Mouse (Mus musculus): Measurements from ENCODE around the gene Mrps15. TPM values are rescaled to one million over a fixed set of nuclear protein-coding genes. Genes with fewer than 3 reads are reported as not detected.

Mrps15 gene
- total and polyA plus RNA-seq, 2 experiments from 2014 or later, result 45.1 to 130 TPM

- DNase-seq (ENCODE audit: low spot score) (no peak), ATAC-seq (no peak)
- Histone ChIP-seq H3K9ac (replicated peaks; ENCODE audit: low read length) (no peak overlapping the region), H3K4me2 (ENCODE audit: low read depth, low read length) (no peak overlapping the region), H3K27ac (no peak overlapping the region), H3K36me3 (ENCODE audit: insufficient read depth, low read length) (no peaks in the 10 kb centered on the region; the same call in 1 of the 2 replicates), H3K4me1 (ENCODE audit: insufficient read depth, low read length) (peaks cover 26% of the 10 kb centered on the region), H3K9me3 (ENCODE audit: low read length) (no peaks in the 10 kb centered on the region), H3K4me3 (ENCODE audit: low read length) (no peak overlapping the region), H3K27me3 (ENCODE audit: insufficient read depth, low read length) (no peaks in the 10 kb centered on the region)
- TF ChIP-seq CTCF (IDR thresholded peaks at IDR 0.05; ENCODE audit: low read depth), result no peak
- 85% methylated on average over 3 of the region's 3 CpGs for WGBS
These were observed 54.0 kb downstream of the Mrps15 start for GRCm38 (mm10) chr4:126100764-126101163.

- no peak for ATAC-seq
- H3K36me3 ChIP-seq (ENCODE audit: insufficient read depth, low read length), result no peaks in the 10 kb centered on the region; the same call in 1 of the 2 replicates
- H3K4me2 ChIP-seq (ENCODE audit: low read depth, low read length), result peak overlapping the region; percentile 99
- no peak overlapping the region for H3K4me3 ChIP-seq (ENCODE audit: low read length)
- H3K9ac ChIP-seq (replicated peaks; ENCODE audit: low read length), result no peak overlapping the region
- DNase-seq (ENCODE audit: low spot score), result peak; percentile 44
- peaks cover 32% of the 10 kb centered on the region for H3K4me1 ChIP-seq (ENCODE audit: insufficient read depth, low read length)
- TF ChIP-seq CTCF (IDR thresholded peaks at IDR 0.05; ENCODE audit: low read depth), result no peak
- H3K9me3 ChIP-seq (ENCODE audit: low read length), result no peaks in the 10 kb centered on the region
- peak overlapping the region; percentile 94 for H3K27ac ChIP-seq
- H3K27me3 ChIP-seq (ENCODE audit: insufficient read depth, low read length), result no peaks in the 10 kb centered on the region
- 36% methylated on average over 7 of the region's 7 CpGs for WGBS
These were observed 55.5 kb downstream of the Mrps15 start for GRCm38 (mm10) chr4:126102061-126102841.

- Histone ChIP-seq H3K27me3 (ENCODE audit: insufficient read depth, low read length) (no peaks in the 10 kb centered on the region), H3K9ac (replicated peaks; ENCODE audit: low read length) (peak overlapping the region; percentile 80), H3K9me3 (ENCODE audit: low read length) (no peaks in the 10 kb centered on the region), H3K4me2 (ENCODE audit: low read depth, low read length) (peak overlapping the region; percentile 99), H3K36me3 (ENCODE audit: insufficient read depth, low read length) (no peaks in the 10 kb centered on the region; the same call in 1 of the 2 replicates), H3K4me1 (ENCODE audit: insufficient read depth, low read length) (peaks cover 39% of the 10 kb centered on the region), H3K4me3 (ENCODE audit: low read length) (peak overlapping the region; percentile 93), H3K27ac (peak overlapping the region; percentile 94)
- no peak for TF ChIP-seq CTCF (IDR thresholded peaks at IDR 0.05; ENCODE audit: low read depth)
- peak; percentile 66 for ATAC-seq
- WGBS, result under 1% methylated on average over 15 of the region's 15 CpGs
- peak; percentile 90 for DNase-seq (ENCODE audit: low spot score)
These were observed 56.4 kb downstream of the Mrps15 start for GRCm38 (mm10) chr4:126103057-126103581.

- DNase-seq (ENCODE audit: low spot score) (peak; percentile 99), ATAC-seq (peak; percentile 97)
- WGBS, result under 1% methylated on average over 34 of the region's 34 CpGs
- Histone ChIP-seq H3K27me3 (ENCODE audit: insufficient read depth, low read length) (no peaks in the 10 kb centered on the region), H3K9ac (replicated peaks; ENCODE audit: low read length) (peak within 1 kb of the TSS; percentile 80), H3K27ac (peak within 1 kb of the TSS; percentile 94), H3K4me3 (ENCODE audit: low read length) (peak within 1 kb of the TSS; percentile 93), H3K36me3 (ENCODE audit: insufficient read depth, low read length) (no peaks in the 10 kb centered on the region; the same call in 1 of the 2 replicates), H3K4me2 (ENCODE audit: low read depth, low read length) (peak within 1 kb of the TSS; percentile 99), H3K4me1 (ENCODE audit: insufficient read depth, low read length) (peaks cover 44% of the 10 kb centered on the region), H3K9me3 (ENCODE audit: low read length) (no peaks in the 10 kb centered on the region)
- peak; percentile 74 for TF ChIP-seq CTCF (IDR thresholded peaks at IDR 0.05; ENCODE audit: low read depth)
These were observed 56.9 kb downstream of the Mrps15 start, which contains the start of gene Stk40 for GRCm38 (mm10) chr4:126103590-126104068. Gene Stk40 (plus strand): TSS chr4:126103957.

- Histone ChIP-seq H3K36me3 (ENCODE audit: insufficient read depth, low read length) (no peaks in the 10 kb centered on the region), H3K27ac (peak overlapping the region; percentile 84), H3K9me3 (ENCODE audit: low read length) (no peaks in the 10 kb centered on the region), H3K4me1 (ENCODE audit: insufficient read depth, low read length) (peaks cover 50% of the 10 kb centered on the region), H3K27me3 (ENCODE audit: insufficient read depth, low read length) (no peaks in the 10 kb centered on the region), H3K9ac (replicated peaks; ENCODE audit: low read length) (peak overlapping the region; percentile 80), H3K4me2 (ENCODE audit: low read depth, low read length) (peak overlapping the region; percentile 99), H3K4me3 (ENCODE audit: low read length) (peak overlapping the region; percentile 93)
- DNase-seq (ENCODE audit: low spot score), result peak; percentile 53
- no peak for TF ChIP-seq CTCF (IDR thresholded peaks at IDR 0.05; ENCODE audit: low read depth)
- WGBS, result 2% methylated on average over 30 of the region's 34 CpGs
- peak; percentile 11 for ATAC-seq
These were observed 57.7 kb downstream of the Mrps15 start for GRCm38 (mm10) chr4:126104261-126105075.

Other genes starting within 250 kb of the Mrps15 start
- 0.93 and 1.7 TPM in 2 replicates for gene Csf3r, start 22.4 kb upstream of the Mrps15 start, total RNA-seq (2014; rRNA removed)
- 0.91 and 0.95 TPM in 2 replicates for gene Csf3r, start 22.4 kb upstream of the Mrps15 start, polyA plus RNA-seq (2015; fragmentation: Nextera tagmentation; extraction: Ambion mirVana)
- gene Oscp1, start 11.6 kb downstream of the Mrps15 start, total RNA-seq (2014; rRNA removed), result 12.7 and 20.2 TPM in 2 replicates
- gene Oscp1, start 11.6 kb downstream of the Mrps15 start, polyA plus RNA-seq (2015; fragmentation: Nextera tagmentation; extraction: Ambion mirVana), result 43.4 and 46.6 TPM in 2 replicates
- gene Lsm10, start 49.7 kb downstream of the Mrps15 start, total RNA-seq (2014; rRNA removed), result 25.1 and 54.7 TPM in 2 replicates
- 42.8 and 42.9 TPM in 2 replicates for gene Lsm10, start 49.7 kb downstream of the Mrps15 start, polyA plus RNA-seq (2015; fragmentation: Nextera tagmentation; extraction: Ambion mirVana)
- 19.9 and 23.3 TPM in 2 replicates for gene Stk40, start 57.0 kb downstream of the Mrps15 start, total RNA-seq (2014; rRNA removed)
- gene Stk40, start 57.0 kb downstream of the Mrps15 start, polyA plus RNA-seq (2015; fragmentation: Nextera tagmentation; extraction: Ambion mirVana), result 17.6 and 19.7 TPM in 2 replicates
- gene Eva1b, start 100.8 kb downstream of the Mrps15 start, total RNA-seq (2014; rRNA removed), result 24.9 and 25.6 TPM in 2 replicates
- gene Eva1b, start 100.8 kb downstream of the Mrps15 start, polyA plus RNA-seq (2015; fragmentation: Nextera tagmentation; extraction: Ambion mirVana), result 11.6 and 12.3 TPM in 2 replicates
- 0.63 and 1.2 TPM in 2 replicates for gene Sh3d21, start 116.6 kb downstream of the Mrps15 start, total RNA-seq (2014; rRNA removed)
- gene Sh3d21, start 116.6 kb downstream of the Mrps15 start, polyA plus RNA-seq (2015; fragmentation: Nextera tagmentation; extraction: Ambion mirVana), result 2.2 and 2.6 TPM in 2 replicates
- gene Thrap3, start 155.8 kb downstream of the Mrps15 start, total RNA-seq (2014; rRNA removed), result 85.7 and 128 TPM in 2 replicates
- gene Thrap3, start 155.8 kb downstream of the Mrps15 start, polyA plus RNA-seq (2015; fragmentation: Nextera tagmentation; extraction: Ambion mirVana), result 108 and 123 TPM in 2 replicates
- 106 and 109 TPM in 2 replicates for gene Map7d1, start 209.4 kb downstream of the Mrps15 start, total RNA-seq (2014; rRNA removed)
- gene Map7d1, start 209.4 kb downstream of the Mrps15 start, polyA plus RNA-seq (2015; fragmentation: Nextera tagmentation; extraction: Ambion mirVana), result 51.0 and 54.6 TPM in 2 replicates
- 88.9 and 97.4 TPM in 2 replicates for gene Trappc3, start 215.4 kb downstream of the Mrps15 start, total RNA-seq (2014; rRNA removed)
- 187 and 188 TPM in 2 replicates for gene Trappc3, start 215.4 kb downstream of the Mrps15 start, polyA plus RNA-seq (2015; fragmentation: Nextera tagmentation; extraction: Ambion mirVana)
- gene Col8a2, start 239.9 kb downstream of the Mrps15 start, total RNA-seq (2014; rRNA removed), result 11.6 and 17.7 TPM in 2 replicates
- gene Col8a2, start 239.9 kb downstream of the Mrps15 start, polyA plus RNA-seq (2015; fragmentation: Nextera tagmentation; extraction: Ambion mirVana), result 5.5 and 5.9 TPM in 2 replicates

Data from hindbrain, postnatal 0 days (tissue).